Mouse (Mus musculus) limb, embryonic 11.5 days (tissue): ENCODE results near the gene Utp6. TPM values are rescaled to one million over a fixed set of nuclear protein-coding genes. Genes with fewer than 3 reads are reported as not detected.

Source experiments
- ATAC-seq: fragments of 200-750 bp; cut with Nextera tagmentation; 2 replicates; pipeline ENCODE4 v1.8.0; 2017; ENCODE audit warnings: low read depth; ENCODE audit not compliant: insufficient number of reproducible peaks, low FRiP score, low TSS enrichment
- DNase-seq: peaks from one replicate; pipeline ENCODE4 v3.0.0-alpha.2; 2015; ENCODE audit warnings: low spot score
- H3K27ac ChIP-seq: fragments of 300-500 bp; sonication (generic); replicated peaks from 2 replicates; pipeline ENCODE4 v1.5.1; 2014; ENCODE audit warnings: low read depth, mild to moderate bottlenecking, low read length
- H3K27me3 ChIP-seq: fragments of 300-500 bp; sonication (generic); 2 replicates; pipeline ENCODE4 v1.6.1; 2014; ENCODE audit warnings: mild to moderate bottlenecking, low read length, mixed read lengths; ENCODE audit not compliant: control insufficient read depth, insufficient read depth
- H3K36me3 ChIP-seq: fragments of 300-500 bp; sonication (generic); 2 replicates; pipeline ENCODE4 v1.6.1; 2014; ENCODE audit warnings: mild to moderate bottlenecking, low read length, moderate library complexity, mixed read lengths; ENCODE audit not compliant: control insufficient read depth, insufficient read depth
- H3K4me1 ChIP-seq: fragments of 300-500 bp; sonication (generic); 2 replicates; pipeline ENCODE4 v1.6.1; 2014; ENCODE audit warnings: low read length, mixed read lengths; ENCODE audit not compliant: control insufficient read depth, insufficient read depth
- H3K4me2 ChIP-seq: fragments of 300-500 bp; sonication (generic); 2 replicates; pipeline ENCODE4 v1.6.1; 2014; ENCODE audit warnings: low read depth, mild to moderate bottlenecking, moderate library complexity; ENCODE audit not compliant: severe bottlenecking
- H3K4me3 ChIP-seq: fragments of 300-500 bp; sonication (generic); 2 replicates; pipeline ENCODE4 v1.5.1; 2014; ENCODE audit warnings: low read depth, low read length
- H3K9ac ChIP-seq: fragments of 300-500 bp; sonication (generic); 2 replicates; pipeline ENCODE4 v1.6.1; 2014; ENCODE audit warnings: mild to moderate bottlenecking, low read length
- H3K9me3 ChIP-seq: fragments of 300-500 bp; sonication (generic); 2 replicates; pipeline ENCODE4 v1.6.1; 2016; ENCODE audit warnings: low read length; ENCODE audit not compliant: control insufficient read depth
- WGBS: fragments of 180-500 bp; shearing (Covaris S2); extraction: QIAGEN DNeasy Blood & Tissue Kit; methylation state at CpG from one replicate; pipeline ENCODE4 v1.1.7; 2014; 5-methylcytosine and 5-hydroxymethylcytosine counted together
- polyA plus RNA-seq: library from polyadenylated mRNA; unstranded; fragments of >200 nt; fragmentation: Nextera tagmentation; extraction: Ambion mirVana; gene quantifications from 2 replicates; pipeline ENCODE4 v1.2.1, GENCODE M21; 2014

The Utp6 gene
- polyA plus RNA-seq, 1 experiment from 2014 or later: 97.4 TPM

- Histone ChIP-seq H3K27me3 (no peaks in the 10 kb centered on the region), H3K9me3 (no peaks in the 10 kb centered on the region), H3K36me3 (no peaks in the 10 kb centered on the region), H3K4me3 (no peak overlapping the region), H3K4me2 (no peak overlapping the region), H3K27ac (no peak overlapping the region), H3K9ac (no peak overlapping the region), H3K4me1 (no peaks in the 10 kb centered on the region)
- ATAC-seq (no peak), DNase-seq (no peak)
- 41% methylated on average over 9 of the region's 9 CpGs for WGBS
These were observed 55.3 kb downstream of the Utp6 start for GRCm38 (mm10) chr11:79906920-79907319.

GRCm38 (mm10) chr11:79902881-79903481, 59.2 kb downstream of the Utp6 start:
- no peak overlapping the region for H3K9ac ChIP-seq
- no peaks in the 10 kb centered on the region for H3K9me3 ChIP-seq
- ATAC-seq: no peak
- no peaks in the 10 kb centered on the region for H3K4me1 ChIP-seq
- H3K27ac ChIP-seq: no peak overlapping the region
- DNase-seq: no peak
- H3K4me2 ChIP-seq: no peak overlapping the region
- 81% methylated on average over 6 of the region's 6 CpGs for WGBS
- H3K27me3 ChIP-seq: no peaks in the 10 kb centered on the region
- H3K4me3 ChIP-seq: no peak overlapping the region
- H3K36me3 ChIP-seq: no peaks in the 10 kb centered on the region

GRCm38 (mm10) chr11:79901146-79901545, 61.0 kb downstream of the Utp6 start:
- Histone ChIP-seq H3K9ac (no peak overlapping the region), H3K4me3 (no peak overlapping the region), H3K4me1 (no peaks in the 10 kb centered on the region), H3K9me3 (no peaks in the 10 kb centered on the region), H3K4me2 (no peak overlapping the region), H3K27ac (no peak overlapping the region), H3K36me3 (no peaks in the 10 kb centered on the region), H3K27me3 (no peaks in the 10 kb centered on the region)
- DNase-seq (no peak), ATAC-seq (no peak)
- WGBS: 85% methylated on average over 6 of the region's 6 CpGs

DNA sequence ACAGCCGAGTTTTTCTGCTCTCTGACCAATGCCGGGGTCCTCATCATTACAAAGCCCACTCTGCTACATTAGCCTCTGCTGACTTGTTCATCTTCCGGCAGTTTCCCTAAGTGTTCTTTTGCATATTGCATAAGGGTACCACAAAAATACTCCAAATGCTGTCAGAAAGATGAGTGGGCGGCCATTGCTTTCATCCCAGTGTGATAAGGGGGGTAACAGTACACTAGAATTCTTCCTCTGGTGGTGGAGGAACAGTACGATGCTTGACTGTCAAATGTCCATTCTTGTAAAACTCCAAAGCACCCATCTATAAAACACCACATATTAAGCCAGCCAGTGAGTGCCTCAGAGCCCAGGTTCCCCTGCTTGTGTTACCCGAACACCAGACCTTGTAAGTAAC, 69.9 kb downstream of the Utp6 start:
- 90% methylated on average over 6 of the region's 6 CpGs for WGBS

DNA sequence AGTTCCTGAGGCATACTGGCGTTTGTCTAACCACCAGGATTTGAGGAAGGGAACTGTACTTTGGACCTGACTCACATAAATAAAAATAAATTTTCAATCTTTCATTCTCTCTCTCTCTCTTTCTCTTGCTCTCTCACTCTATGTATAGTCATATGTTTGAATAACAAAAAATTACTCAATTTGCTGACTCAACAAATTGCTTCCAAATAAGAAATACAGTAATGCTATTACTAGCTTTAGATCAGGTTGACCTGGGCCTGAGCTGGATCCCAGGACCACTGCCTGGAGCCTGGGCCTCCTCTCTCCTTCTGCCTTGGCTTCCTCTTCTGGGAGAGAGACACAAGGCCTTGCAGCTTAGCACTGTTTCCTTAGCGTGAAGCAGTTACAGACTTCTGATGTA, 71.4 kb downstream of the Utp6 start:
- H3K4me1 ChIP-seq: no peaks in the 10 kb centered on the region
- ATAC-seq (no peak), DNase-seq (no peak)
- H3K27ac ChIP-seq: no peak overlapping the region
- H3K4me2 ChIP-seq: no peak overlapping the region
- H3K4me3 ChIP-seq: no peak overlapping the region
- WGBS: 79% methylated on average over 2 of the region's 2 CpGs
- H3K9me3 ChIP-seq: no peaks in the 10 kb centered on the region
- H3K9ac ChIP-seq: no peak overlapping the region
- no peaks in the 10 kb centered on the region for H3K36me3 ChIP-seq
- H3K27me3 ChIP-seq: no peaks in the 10 kb centered on the region

More for the DNA sequence above, 69.9 kb downstream of the Utp6 start:
- Histone ChIP-seq H3K4me2 (no peak overlapping the region), H3K4me3 (no peak overlapping the region), H3K27me3 (no peaks in the 10 kb centered on the region), H3K4me1 (no peaks in the 10 kb centered on the region), H3K9me3 (no peaks in the 10 kb centered on the region), H3K36me3 (no peaks in the 10 kb centered on the region), H3K27ac (no peak overlapping the region), H3K9ac (no peak overlapping the region)
- no peak for ATAC-seq
- no peak for DNase-seq

DNA sequence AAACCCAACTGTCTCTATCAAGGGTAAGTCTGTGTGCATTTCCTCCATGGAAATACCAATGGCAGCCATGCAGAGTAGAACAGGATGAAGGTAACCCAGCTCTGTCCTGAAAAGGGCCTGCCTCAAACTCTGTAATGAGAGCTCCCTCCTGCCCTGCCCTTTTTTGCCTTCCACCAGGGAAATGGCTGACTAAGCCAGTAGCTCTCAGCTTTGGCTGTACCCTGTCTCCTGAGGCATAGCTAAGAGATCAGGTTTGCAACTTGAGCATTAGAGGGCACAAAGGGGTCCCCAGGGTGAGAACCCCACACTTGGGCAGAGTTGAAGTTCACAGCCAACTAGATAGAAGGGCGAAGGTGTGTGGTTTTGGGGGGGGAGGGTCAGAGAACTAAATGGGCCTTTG, 75.2 kb downstream of the Utp6 start:
- Histone ChIP-seq H3K27ac (no peak overlapping the region), H3K9me3 (no peaks in the 10 kb centered on the region), H3K36me3 (no peaks in the 10 kb centered on the region), H3K4me3 (no peak overlapping the region), H3K4me2 (no peak overlapping the region), H3K9ac (no peak overlapping the region), H3K4me1 (no peaks in the 10 kb centered on the region), H3K27me3 (no peaks in the 10 kb centered on the region)
- ATAC-seq (no peak), DNase-seq (no peak)
- 95% methylated on average over 1 of the region's 1 CpGs for WGBS

GRCm38 (mm10) chr11:79886395-79886794, 75.8 kb downstream of the Utp6 start:
- H3K4me2 ChIP-seq: no peak overlapping the region
- 93% methylated on average over 1 of the region's 1 CpGs for WGBS
- no peak for ATAC-seq

DNA sequence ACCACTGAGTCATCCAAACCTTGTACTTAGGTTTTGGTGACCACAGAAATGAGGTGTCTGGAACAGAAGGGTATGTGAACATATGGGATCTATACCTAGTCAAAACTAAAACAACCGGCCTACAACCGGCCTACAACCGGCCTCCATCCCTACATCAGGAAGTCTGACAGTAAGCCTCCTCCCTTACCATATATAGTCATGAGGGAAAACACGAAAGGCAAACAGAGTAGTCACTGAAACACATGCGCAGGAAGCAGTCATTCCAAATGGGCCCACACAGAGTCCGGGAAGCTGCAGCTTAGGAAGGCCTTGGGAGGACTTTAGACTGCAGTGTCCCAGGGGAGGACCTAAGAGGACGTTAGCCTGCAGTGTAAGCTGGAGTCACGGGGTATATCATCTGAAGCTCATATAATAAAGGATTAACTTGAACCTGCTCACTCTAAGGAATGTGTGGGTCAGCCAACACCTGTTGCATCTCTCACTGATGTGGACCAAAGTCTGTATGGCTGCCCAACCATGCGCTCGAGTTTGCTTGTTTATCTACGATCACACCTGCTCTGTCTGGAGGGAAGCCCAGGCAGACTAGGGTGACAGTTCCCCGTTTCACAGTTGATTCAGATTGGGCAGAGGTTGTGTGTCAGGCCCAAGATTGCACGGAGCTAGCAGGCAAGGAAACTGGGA, 76.3 kb downstream of the Utp6 start:
- no peaks in the 10 kb centered on the region for H3K4me1 ChIP-seq
- 85% methylated on average over 13 of the region's 13 CpGs for WGBS
- DNase-seq (no peak), ATAC-seq (no peak)
- no peaks in the 10 kb centered on the region for H3K9me3 ChIP-seq
- H3K27ac ChIP-seq: no peak overlapping the region
- H3K4me2 ChIP-seq: no peak overlapping the region
- no peaks in the 10 kb centered on the region for H3K27me3 ChIP-seq
- no peaks in the 10 kb centered on the region for H3K36me3 ChIP-seq
- no peak overlapping the region for H3K4me3 ChIP-seq
- H3K9ac ChIP-seq: no peak overlapping the region

More at GRCm38 (mm10) chr11:79886395-79886794, 75.8 kb downstream of the Utp6 start:
- H3K9me3 ChIP-seq: no peaks in the 10 kb centered on the region
- no peaks in the 10 kb centered on the region for H3K36me3 ChIP-seq
- H3K27me3 ChIP-seq: no peaks in the 10 kb centered on the region
- H3K27ac ChIP-seq: no peak overlapping the region
- no peaks in the 10 kb centered on the region for H3K4me1 ChIP-seq
- H3K9ac ChIP-seq: no peak overlapping the region
- DNase-seq: no peak
- H3K4me3 ChIP-seq: no peak overlapping the region

GRCm38 (mm10) chr11:79884784-79885183, 77.4 kb downstream of the Utp6 start:
- Histone ChIP-seq H3K9me3 (no peaks in the 10 kb centered on the region), H3K27me3 (no peaks in the 10 kb centered on the region), H3K4me2 (no peak overlapping the region), H3K27ac (no peak overlapping the region), H3K4me3 (no peak overlapping the region), H3K36me3 (no peaks in the 10 kb centered on the region), H3K4me1 (no peaks in the 10 kb centered on the region), H3K9ac (no peak overlapping the region)
- DNase-seq (no peak), ATAC-seq (no peak)
- 83% methylated on average over 6 of the region's 6 CpGs for WGBS
